Mouse (Mus musculus) embryo, embryonic 9.5 days (tissue): ENCODE data around the gene Erbin.

ENCODE experiments used
- DNase-seq: peaks from one replicate; pipeline ENCODE4 v3.0.0-alpha.2; 2017; ENCODE audit errors: extremely low spot score

Gene Erbin

DNA sequence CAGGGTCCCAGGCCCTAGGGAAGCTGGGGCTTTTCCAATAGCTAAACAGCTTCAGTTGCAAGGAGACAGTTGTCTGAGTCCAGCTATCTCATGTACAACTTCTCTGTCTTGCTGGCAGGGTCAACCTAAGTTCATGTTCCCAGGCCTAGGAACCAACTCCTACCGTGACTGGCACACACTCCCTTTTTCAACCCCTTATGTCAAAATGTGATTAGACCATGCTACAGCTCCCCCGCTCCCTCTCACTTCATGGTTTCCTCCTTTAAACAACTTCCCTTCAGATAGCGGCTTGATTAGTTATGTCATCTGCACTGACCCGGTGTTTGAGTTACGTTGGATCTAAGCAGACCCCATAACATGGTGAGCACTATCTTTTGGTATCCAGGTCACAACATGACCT, 112.8 kb downstream of the Erbin start:
- DNase-seq = no peak

DNA sequence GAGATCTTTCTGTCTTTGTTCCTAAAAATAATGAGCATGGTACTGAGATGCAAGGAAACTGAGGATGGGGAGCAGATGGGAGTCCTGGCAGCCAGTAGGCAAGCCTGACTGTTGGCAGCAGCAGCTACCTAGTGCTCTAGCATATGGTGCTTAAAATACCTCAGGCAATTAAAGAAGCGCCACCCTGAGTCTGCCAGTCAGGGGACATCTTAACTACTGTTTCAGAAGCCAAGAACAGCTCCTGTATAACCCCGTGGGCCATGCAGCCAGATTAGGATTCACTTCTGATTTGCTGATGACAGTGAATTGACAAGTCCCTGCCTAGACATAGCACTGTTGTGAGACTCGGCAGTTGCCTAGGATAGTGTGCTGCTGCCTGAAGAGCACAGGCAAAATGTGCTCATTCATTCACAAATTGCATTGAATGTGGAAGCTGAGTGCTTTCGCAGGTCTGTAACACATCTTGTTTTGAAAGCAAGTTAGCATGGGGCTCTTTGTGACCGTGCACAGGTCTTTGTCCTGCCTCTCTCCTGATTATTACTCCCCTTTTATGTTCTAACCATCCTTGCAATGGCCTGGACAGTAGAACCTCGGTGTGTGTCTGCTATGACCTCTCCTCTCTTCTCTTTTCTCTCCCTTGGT, 114.0 kb downstream of the Erbin start:
- DNase-seq = no peak

DNA sequence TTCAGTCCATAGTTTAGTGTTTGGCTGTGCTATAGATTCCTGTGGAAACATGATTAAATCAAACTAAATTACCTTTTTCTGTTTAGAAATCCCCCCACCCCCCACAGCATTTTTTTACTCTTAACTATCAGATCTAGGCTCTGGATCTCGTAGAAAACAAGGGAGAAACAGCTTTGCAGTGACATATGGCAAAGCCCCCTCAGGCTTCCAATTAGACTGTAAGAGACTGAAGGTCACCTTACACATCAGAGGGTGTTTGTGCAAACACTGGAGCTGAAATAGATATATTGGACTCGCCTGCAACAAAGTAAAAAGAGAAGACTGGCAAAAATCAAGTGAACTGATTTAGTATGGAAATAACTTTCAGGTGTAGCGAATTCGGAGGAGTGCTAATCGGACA, 116.6 kb downstream of the Erbin start:
- no peak for DNase-seq

DNA sequence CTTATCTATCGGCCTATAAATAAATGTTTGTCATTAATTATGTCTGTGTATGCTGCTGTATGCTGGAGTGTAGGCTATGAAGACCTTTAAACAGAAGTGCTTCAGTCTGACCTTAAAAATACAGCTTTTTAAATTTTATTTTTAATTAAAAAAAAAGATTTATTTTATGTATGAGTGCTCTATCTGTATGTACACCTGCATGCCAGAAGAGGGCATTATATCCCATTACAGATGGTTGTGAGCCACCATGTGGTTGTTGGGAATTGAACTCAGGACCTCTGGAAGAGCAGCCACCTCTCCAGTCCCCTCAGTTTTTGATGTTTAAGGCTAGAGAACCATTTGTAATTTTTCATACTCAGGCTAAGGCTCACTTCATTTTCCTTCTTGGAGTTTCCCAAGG, 119.3 kb downstream of the Erbin start:
- DNase-seq = no peak

DNA sequence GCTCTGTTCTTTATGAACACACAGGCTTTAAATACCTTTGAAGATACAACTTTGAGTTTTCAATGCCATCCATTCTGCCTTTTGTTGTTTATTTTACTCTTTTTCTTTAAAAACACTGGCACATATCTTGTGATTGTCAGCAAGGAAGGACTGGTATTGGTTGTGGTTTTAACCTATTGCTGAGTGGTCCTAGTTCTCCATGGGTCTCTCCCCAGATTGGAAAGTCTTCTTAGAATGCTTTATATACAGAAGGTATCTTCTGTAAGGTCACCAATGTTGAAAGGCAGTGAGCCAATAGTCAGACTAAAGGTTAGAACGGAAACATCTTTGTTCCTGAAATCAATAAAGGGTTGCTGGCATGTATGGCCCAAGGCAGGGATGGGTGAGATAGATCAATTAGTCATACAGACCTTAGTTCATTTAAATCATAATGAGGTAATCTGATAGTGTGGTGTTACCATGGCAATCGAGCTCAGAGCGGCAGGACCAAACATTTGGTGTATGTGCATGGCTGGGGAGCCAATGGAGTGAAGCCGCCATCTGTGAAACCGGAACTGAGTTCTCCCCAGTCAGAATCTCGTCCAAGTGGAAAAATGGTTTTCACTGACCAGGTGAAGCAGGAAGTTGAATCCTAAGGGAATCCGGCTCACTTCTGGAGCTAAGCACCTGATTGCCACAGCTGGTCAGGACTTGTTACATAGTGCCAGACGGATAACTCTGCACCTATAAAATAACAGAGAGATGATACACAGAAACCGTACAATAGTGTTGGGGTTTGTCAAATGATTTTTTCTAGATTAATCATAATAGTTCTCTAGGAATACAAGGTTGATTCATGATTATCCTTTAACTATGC, 125.4 kb downstream of the Erbin start:
- DNase-seq = no peak

DNA sequence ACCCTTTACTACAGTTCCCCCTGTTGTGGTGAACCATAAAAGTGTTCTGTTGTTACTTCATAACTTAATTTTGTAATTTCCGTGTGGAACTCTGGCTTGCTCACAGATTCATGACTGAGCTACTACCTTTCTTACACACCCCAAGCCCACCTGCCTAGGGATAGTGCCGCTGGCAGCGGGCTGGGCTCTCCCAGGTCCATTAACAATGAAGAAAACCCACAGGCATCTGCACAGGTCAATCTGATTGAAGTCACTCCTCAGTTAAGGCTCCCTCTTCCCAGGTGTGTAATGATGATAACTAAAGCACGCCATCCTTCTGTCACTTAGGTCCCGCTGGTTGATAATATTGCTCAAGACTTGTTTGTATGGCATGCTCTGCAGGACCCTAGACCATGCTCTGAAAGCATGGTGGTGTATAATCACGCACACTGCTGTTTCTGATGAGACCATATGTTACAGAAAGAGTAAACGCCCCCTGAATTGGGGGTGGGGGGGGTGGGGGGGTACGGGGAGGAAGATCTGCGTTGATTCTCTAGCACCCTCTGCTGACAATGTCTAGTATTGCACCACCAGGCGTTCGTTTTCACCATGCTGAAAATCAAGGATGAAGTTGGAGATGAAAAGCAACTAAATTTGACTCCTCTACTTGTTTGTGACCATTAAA, 140.3 kb downstream of the Erbin start:
- peak; percentile 52 for DNase-seq

DNA sequence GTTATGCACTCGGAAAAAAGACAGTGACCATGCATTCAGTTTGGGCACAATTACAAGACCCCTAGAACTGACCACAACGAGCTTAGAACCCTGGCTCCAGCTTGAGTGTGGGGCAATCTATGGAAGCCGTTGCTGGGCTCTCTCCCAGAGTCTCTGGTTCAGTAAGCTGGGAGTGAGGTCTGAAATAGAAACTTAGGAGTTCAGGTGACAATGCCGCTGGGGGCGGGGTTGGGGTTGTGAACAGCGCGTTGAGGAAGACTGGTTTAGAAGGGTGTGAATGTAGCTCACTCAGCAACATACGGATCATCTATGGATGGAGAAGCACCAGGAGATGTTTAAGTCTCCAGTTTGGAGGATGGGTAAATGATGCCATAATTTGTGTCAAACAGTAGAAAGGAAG, 143.2 kb downstream of the Erbin start:
- DNase-seq = no peak

DNA sequence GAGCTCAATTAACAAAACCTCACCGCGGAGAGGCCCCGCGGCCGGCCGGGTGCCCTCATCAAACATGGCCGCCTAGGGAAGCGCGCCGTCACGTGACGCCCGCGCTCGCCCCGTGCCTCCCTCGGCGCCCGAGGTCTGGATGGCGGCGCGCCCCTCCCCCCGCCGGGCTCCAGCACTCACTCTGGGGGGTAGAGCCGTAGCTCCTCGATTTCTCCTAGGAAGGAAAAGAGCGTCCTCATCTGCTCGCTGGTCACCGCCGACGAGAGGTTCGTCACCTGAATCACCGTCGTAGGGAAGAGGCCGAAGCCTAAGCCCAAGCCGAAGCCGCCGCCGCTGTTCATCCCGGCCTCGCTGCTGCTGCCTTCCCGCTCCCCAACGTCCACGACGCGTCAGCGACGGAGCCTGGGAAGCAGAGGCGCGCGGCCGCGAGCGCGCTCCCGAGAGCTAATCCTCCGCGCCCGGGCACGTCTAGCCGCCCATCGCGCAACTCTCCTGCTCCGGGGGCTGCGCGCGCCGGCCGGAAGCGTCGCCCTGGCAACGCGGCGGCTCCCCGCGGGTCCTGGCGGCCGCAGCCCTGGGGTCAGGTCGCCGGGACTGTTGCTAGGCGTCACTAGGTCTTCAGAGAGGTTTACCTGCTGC, 146.1 kb downstream of the Erbin start, which contains the start of gene Srek1:
TSS of gene Srek1 (minus strand) at position 490 of the 639 bp plus-strand sequence.
- peak; percentile 95 for DNase-seq

DNA sequence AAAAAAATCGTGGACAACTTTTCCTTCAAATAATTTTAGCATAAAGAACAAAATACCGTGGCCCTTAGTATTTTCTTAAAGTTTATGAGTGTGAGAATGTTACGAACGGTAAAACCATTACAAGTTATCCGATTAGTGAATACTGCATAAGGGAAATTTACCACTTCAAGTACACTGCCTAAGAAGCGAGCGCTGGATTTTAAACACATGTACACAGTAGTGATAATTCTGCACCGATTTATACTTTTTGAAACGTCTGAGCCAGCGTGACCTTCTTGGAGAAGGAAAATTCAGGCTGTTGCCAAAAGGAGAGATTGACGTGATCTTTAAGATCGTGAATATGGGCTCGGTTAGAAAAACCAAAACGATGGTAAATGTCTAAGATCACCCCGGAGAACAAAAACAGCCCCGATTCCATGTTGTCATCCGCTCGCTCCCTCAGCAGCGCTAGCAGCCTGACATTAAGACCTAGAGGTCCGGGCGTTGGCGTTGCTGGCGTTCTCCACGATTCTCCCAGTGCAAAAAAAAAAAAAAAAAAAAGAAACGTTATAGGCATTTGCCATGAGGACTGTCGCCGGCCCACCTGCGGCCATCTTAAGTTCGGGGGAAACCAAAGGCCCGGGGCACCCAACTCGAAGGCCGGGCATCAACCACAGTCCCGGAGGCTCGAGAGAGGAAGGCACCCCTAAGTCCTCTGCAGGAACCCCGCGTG, 146.8 kb downstream of the Erbin start:
- no peak for DNase-seq

DNA sequence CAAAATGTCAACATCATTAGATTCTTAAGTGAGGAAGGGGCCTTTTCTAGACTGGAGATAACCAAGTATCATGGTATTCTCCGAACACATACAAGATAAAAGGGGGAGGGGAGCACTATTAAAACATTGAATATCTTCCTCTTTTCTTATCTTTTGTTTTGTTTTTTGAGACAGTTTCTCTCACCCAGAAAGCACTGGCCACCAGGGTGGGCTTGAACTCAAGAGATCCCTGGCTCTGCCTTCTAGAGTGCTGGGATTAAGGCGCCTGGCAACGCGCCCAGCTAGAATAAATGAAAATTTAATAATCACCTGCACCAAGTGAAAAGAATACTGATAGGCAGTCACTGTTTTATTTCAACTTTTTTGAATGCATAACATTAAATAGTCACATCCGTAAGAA, 147.4 kb downstream of the Erbin start:
- DNase-seq = peak; percentile 10

DNA sequence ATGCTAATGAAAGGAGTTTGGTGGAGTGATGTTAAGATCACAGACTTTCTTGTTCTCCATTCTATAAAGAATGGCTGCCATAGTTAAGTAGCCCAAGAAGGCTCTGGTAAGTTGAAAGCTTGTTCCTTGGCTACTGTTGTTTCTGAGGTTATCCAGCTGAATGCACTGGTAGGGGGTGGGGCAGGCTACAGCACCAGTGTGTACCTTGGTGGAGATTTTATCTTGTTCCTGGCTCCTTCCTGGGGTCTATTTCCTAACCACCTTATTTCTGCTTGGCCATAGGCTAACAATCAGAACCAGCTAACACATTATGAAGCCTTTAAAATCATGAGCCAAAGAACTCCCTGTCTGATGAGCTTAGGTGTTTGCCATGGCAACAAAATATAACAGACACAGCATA, 149.5 kb downstream of the Erbin start:
- no peak for DNase-seq
